Mouse (Mus musculus) erythroblast, embryonic 14.5 days (primary cell): ENCODE data around the gene Lifr.

Source experiments
- GATA1 ChIP-seq: IDR thresholded peaks from 2 replicates; pipeline ENCODE4 v1.6.1; 2012; ENCODE audit warnings: low read length, inconsistent platforms, mixed read lengths
- TAL1 ChIP-seq: IDR thresholded peaks from 3 replicates; pipeline ENCODE4 v1.6.1; 2012; ENCODE audit warnings: low read length, inconsistent platforms, mixed read lengths

GRCm38 (mm10) chr15:7064992-7065523 is 25.4 kb upstream of the Lifr start:
- TF ChIP-seq TAL1 (no peak), GATA1 (no peak)
